Mouse (Mus musculus) kidney, embryonic 16.5 days (tissue): Measurements from ENCODE around the gene Rnf150. TPM values are rescaled to one million over a fixed set of nuclear protein-coding genes. Genes with fewer than 3 reads are reported as not detected.

Source experiments
- ATAC-seq: fragments of 200-750 bp; cut with Nextera tagmentation; 2 replicates; pipeline ENCODE4 v1.8.0; 2017; ENCODE audit warnings: moderate TSS enrichment; ENCODE audit not compliant: low FRiP score, low TSS enrichment
- H3K27ac ChIP-seq: fragments of 300-500 bp; sonication (generic); 2 replicates; pipeline ENCODE4 v1.5.1; 2014; ENCODE audit warnings: low read length
- H3K27me3 ChIP-seq: fragments of 300-500 bp; sonication (generic); 2 replicates; pipeline ENCODE4 v1.6.1; 2014; ENCODE audit warnings: low read length, control low read depth, mixed read lengths; ENCODE audit not compliant: insufficient read depth
- H3K36me3 ChIP-seq: fragments of 300-500 bp; sonication (generic); 2 replicates; pipeline ENCODE4 v1.6.1; 2014; ENCODE audit warnings: low read length, control low read depth, mixed read lengths; ENCODE audit not compliant: insufficient read depth
- H3K4me1 ChIP-seq: fragments of 300-500 bp; sonication (generic); 2 replicates; pipeline ENCODE4 v1.6.1; 2014; ENCODE audit warnings: low read length, control low read depth, mixed read lengths; ENCODE audit not compliant: insufficient read depth
- H3K4me2 ChIP-seq: fragments of 300-500 bp; sonication (generic); replicated peaks from 2 replicates; pipeline ENCODE4 v1.6.1; 2014; ENCODE audit warnings: low read depth, low read length
- H3K4me3 ChIP-seq: fragments of 300-500 bp; sonication (generic); 2 replicates; pipeline ENCODE4 v1.5.1; 2014; ENCODE audit warnings: mild to moderate bottlenecking, low read length
- H3K9ac ChIP-seq: fragments of 300-500 bp; sonication (generic); replicated peaks from 2 replicates; pipeline ENCODE4 v1.6.1; 2014; ENCODE audit warnings: low read length
- H3K9me3 ChIP-seq: fragments of 300-500 bp; sonication (generic); 2 replicates; pipeline ENCODE4 v1.6.1; 2016; ENCODE audit warnings: low read length, control low read depth
- WGBS: fragments of 180-500 bp; shearing (Covaris S2); extraction: QIAGEN DNeasy Blood & Tissue Kit; methylation state at CpG from one replicate; pipeline ENCODE4 v1.1.7; 2014; 5-methylcytosine and 5-hydroxymethylcytosine counted together
- polyA plus RNA-seq: library from polyadenylated mRNA; unstranded; fragments of >200 nt; fragmentation: Nextera tagmentation; extraction: Ambion mirVana; gene quantifications from 2 replicates; pipeline ENCODE4 v1.2.1, GENCODE M21; 2015

Rnf150 gene
- polyA plus RNA-seq, 1 experiment from 2014 or later: 2.0 TPM

GRCm38 (mm10) chr8:82875135-82875534, 12.0 kb downstream of the Rnf150 start:
- H3K27ac ChIP-seq: no peak overlapping the region
- no peak overlapping the region for H3K4me2 ChIP-seq
- no peaks in the 10 kb centered on the region for H3K9me3 ChIP-seq
- peaks cover 24% of the 10 kb centered on the region; the same call in 1 of the 2 replicates for H3K4me1 ChIP-seq
- no peak overlapping the region for H3K4me3 ChIP-seq
- WGBS: 61% methylated on average over 7 of the region's 7 CpGs
- no peak overlapping the region for H3K9ac ChIP-seq
- ATAC-seq: no peak
- H3K36me3 ChIP-seq: no peaks in the 10 kb centered on the region
- no peaks in the 10 kb centered on the region for H3K27me3 ChIP-seq

GRCm38 (mm10) chr8:82884480-82884879, 21.3 kb downstream of the Rnf150 start:
- Histone ChIP-seq H3K4me1 (no peaks in the 10 kb centered on the region), H3K9ac (no peak overlapping the region), H3K9me3 (no peaks in the 10 kb centered on the region), H3K4me2 (no peak overlapping the region), H3K27me3 (no peaks in the 10 kb centered on the region), H3K27ac (no peak overlapping the region), H3K36me3 (no peaks in the 10 kb centered on the region), H3K4me3 (no peak overlapping the region)
- ATAC-seq: no peak
- WGBS: 74% methylated on average over 4 of the region's 4 CpGs

GRCm38 (mm10) chr8:82887234-82887633, 24.1 kb downstream of the Rnf150 start:
- no peaks in the 10 kb centered on the region for H3K27me3 ChIP-seq
- H3K4me1 ChIP-seq: no peaks in the 10 kb centered on the region
- no peak overlapping the region for H3K4me3 ChIP-seq
- no peak for ATAC-seq
- no peaks in the 10 kb centered on the region for H3K36me3 ChIP-seq
- no peak overlapping the region for H3K9ac ChIP-seq
- WGBS: 98% methylated on average over 4 of the region's 4 CpGs
- no peak overlapping the region for H3K4me2 ChIP-seq
- no peaks in the 10 kb centered on the region for H3K9me3 ChIP-seq
- H3K27ac ChIP-seq: no peak overlapping the region

- H3K9ac ChIP-seq: no peak overlapping the region
- H3K36me3 ChIP-seq: no peaks in the 10 kb centered on the region
- H3K4me1 ChIP-seq: no peaks in the 10 kb centered on the region
- H3K4me3 ChIP-seq: no peak overlapping the region
- H3K27me3 ChIP-seq: no peaks in the 10 kb centered on the region
- no peak for ATAC-seq
- no peaks in the 10 kb centered on the region for H3K9me3 ChIP-seq
- no peak overlapping the region for H3K4me2 ChIP-seq
- no peak overlapping the region for H3K27ac ChIP-seq
- WGBS: 69% methylated on average over 10 of the region's 10 CpGs
These were observed 26.0 kb downstream of the Rnf150 start for GRCm38 (mm10) chr8:82889062-82889720.

- no peak for ATAC-seq
- H3K27me3 ChIP-seq: no peaks in the 10 kb centered on the region
- H3K36me3 ChIP-seq: no peaks in the 10 kb centered on the region
- no peak overlapping the region for H3K9ac ChIP-seq
- WGBS: 80% methylated on average over 4 of the region's 4 CpGs
- H3K27ac ChIP-seq: no peak overlapping the region
- no peak overlapping the region for H3K4me2 ChIP-seq
- H3K4me1 ChIP-seq: no peaks in the 10 kb centered on the region
- no peaks in the 10 kb centered on the region for H3K9me3 ChIP-seq
- no peak overlapping the region for H3K4me3 ChIP-seq
These were observed 31.9 kb downstream of the Rnf150 start for GRCm38 (mm10) chr8:82895091-82895490.

- no peak overlapping the region for H3K4me2 ChIP-seq
- H3K4me3 ChIP-seq: no peak overlapping the region
- WGBS: 91% methylated on average over 2 of the region's 2 CpGs
- H3K9ac ChIP-seq: no peak overlapping the region
- H3K27me3 ChIP-seq: no peaks in the 10 kb centered on the region
- H3K27ac ChIP-seq: no peak overlapping the region
- H3K9me3 ChIP-seq: no peaks in the 10 kb centered on the region
- no peak for ATAC-seq
- H3K4me1 ChIP-seq: no peaks in the 10 kb centered on the region
- no peaks in the 10 kb centered on the region for H3K36me3 ChIP-seq
These were observed 33.6 kb downstream of the Rnf150 start for GRCm38 (mm10) chr8:82896796-82897195.

- Histone ChIP-seq H3K4me2 (no peak overlapping the region), H3K27me3 (no peaks in the 10 kb centered on the region), H3K27ac (no peak overlapping the region), H3K4me1 (no peaks in the 10 kb centered on the region), H3K36me3 (no peaks in the 10 kb centered on the region), H3K9me3 (no peaks in the 10 kb centered on the region), H3K4me3 (no peak overlapping the region), H3K9ac (no peak overlapping the region)
- WGBS: 93% methylated on average over 3 of the region's 3 CpGs
- no peak for ATAC-seq
These were observed 34.7 kb downstream of the Rnf150 start for GRCm38 (mm10) chr8:82897628-82898458.

GRCm38 (mm10) chr8:82898459-82898841, 35.3 kb downstream of the Rnf150 start:
- no peaks in the 10 kb centered on the region for H3K27me3 ChIP-seq
- no peaks in the 10 kb centered on the region for H3K36me3 ChIP-seq
- H3K27ac ChIP-seq: no peak overlapping the region
- WGBS: 89% methylated on average over 8 of the region's 8 CpGs
- ATAC-seq: no peak
- no peaks in the 10 kb centered on the region for H3K4me1 ChIP-seq
- no peak overlapping the region for H3K4me2 ChIP-seq
- H3K9ac ChIP-seq: no peak overlapping the region
- no peaks in the 10 kb centered on the region for H3K9me3 ChIP-seq
- no peak overlapping the region for H3K4me3 ChIP-seq

- Histone ChIP-seq H3K36me3 (no peaks in the 10 kb centered on the region), H3K4me3 (no peak overlapping the region), H3K27me3 (no peaks in the 10 kb centered on the region), H3K4me2 (no peak overlapping the region), H3K9ac (no peak overlapping the region), H3K4me1 (peaks cover 5% of the 10 kb centered on the region; the same call in 1 of the 2 replicates), H3K27ac (no peak overlapping the region), H3K9me3 (no peaks in the 10 kb centered on the region)
- no peak for ATAC-seq
- 88% methylated on average over 4 of the region's 4 CpGs for WGBS
These were observed 37.8 kb downstream of the Rnf150 start for GRCm38 (mm10) chr8:82900958-82901357.

GRCm38 (mm10) chr8:82901549-82902138, 38.5 kb downstream of the Rnf150 start:
- no peak for ATAC-seq

More at GRCm38 (mm10) chr8:82901549-82902138, 38.5 kb downstream of the Rnf150 start:
- Histone ChIP-seq H3K9ac (no peak overlapping the region), H3K9me3 (no peaks in the 10 kb centered on the region), H3K36me3 (no peaks in the 10 kb centered on the region), H3K4me3 (no peak overlapping the region), H3K27ac (no peak overlapping the region), H3K4me2 (no peak overlapping the region), H3K27me3 (no peaks in the 10 kb centered on the region), H3K4me1 (peaks cover 5% of the 10 kb centered on the region; the same call in 1 of the 2 replicates)
- WGBS: 92% methylated on average over 12 of the region's 12 CpGs
